Mouse (Mus musculus): ENCODE measurements around the gene Ric8a.

DNA sequence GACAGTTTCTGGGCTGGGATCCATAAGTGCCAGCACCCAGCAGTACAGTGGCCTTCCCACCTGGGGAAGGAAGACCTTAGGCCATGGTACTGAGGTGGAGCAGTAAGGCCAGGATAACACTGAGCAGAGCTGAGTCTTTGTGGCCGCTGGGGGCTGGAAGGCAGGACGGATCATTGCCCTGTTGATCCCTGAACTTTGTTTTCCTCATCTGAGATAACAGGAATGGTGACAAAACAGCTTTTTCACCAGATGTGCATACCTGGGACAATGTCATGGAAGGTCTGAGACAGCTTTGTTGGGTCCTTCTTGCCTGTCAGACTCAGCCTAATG is 21.0 kb upstream of the Ric8a start:
- TF ChIP-seq CHD2 (IDR thresholded peaks at IDR 0.05; ENCODE audit: low read depth, low read length) (no peak), ZC3H11A (IDR thresholded peaks at IDR 0.05; ENCODE audit: borderline replicate concordance, low read depth, low read length) (no peak), ZNF384 (IDR thresholded peaks at IDR 0.05; ENCODE audit: low read depth, low read length) (no peak), MAFK (IDR thresholded peaks at IDR 0.05; ENCODE audit: insufficient read depth, low read depth, low read length) (no peak)
